Mouse (Mus musculus) olfactory bulb, adult 2 months (tissue): Measurements from ENCODE around the gene Mtln. TPM values are rescaled to one million over a fixed set of nuclear protein-coding genes. Genes with fewer than 3 reads are reported as not detected.

Experiments
- H3K27ac ChIP-seq: fragments of 200-500 bp; 2 replicates; pipeline ENCODE4 v1.5.1; 2012; ENCODE audit warnings: low read depth, low read length; ENCODE audit not compliant: insufficient read depth
- H3K4me1 ChIP-seq: fragments of 200-500 bp; 2 replicates; pipeline ENCODE4 v1.6.1; 2012; ENCODE audit warnings: low read length; ENCODE audit not compliant: control insufficient read depth, insufficient read depth
- H3K4me3 ChIP-seq: fragments of 200-500 bp; 2 replicates; pipeline ENCODE4 v1.5.1; 2012; ENCODE audit warnings: mild to moderate bottlenecking, low read depth, low read length, moderate library complexity; ENCODE audit not compliant: insufficient read depth
- CTCF ChIP-seq: fragments of 200-500 bp; IDR thresholded peaks from 2 replicates; pipeline ENCODE4 v1.5.1; 2012; ENCODE audit warnings: low read depth, mild to moderate bottlenecking, low read length, moderate library complexity; ENCODE audit not compliant: insufficient read depth
- POLR2A ChIP-seq: fragments of 200-500 bp; IDR thresholded peaks from 2 replicates; pipeline ENCODE4 v1.6.1; 2012; ENCODE audit warnings: mild to moderate bottlenecking, low read depth, low read length, moderate library complexity; ENCODE audit not compliant: insufficient read depth
- WGBS: fragments of 180-500 bp; shearing (Covaris S2); methylation state at CpG from one replicate; pipeline ENCODE4 v1.1.7; 2018; 5-methylcytosine and 5-hydroxymethylcytosine counted together
- polyA plus RNA-seq: library from polyadenylated mRNA; stranded (reverse); fragments of >200 nt; gene quantifications from 2 replicates; pipeline ENCODE4 v1.2.4, GENCODE M21; 2012; ENCODE audit warnings: low replicate concordance; ENCODE audit not compliant: missing spikeins, insufficient read depth, insufficient read length

Gene Mtln
- polyA plus RNA-seq, 1 experiment: not detected

- 95% methylated on average over 6 of the region's 6 CpGs for WGBS
- peaks cover 3% of the 10 kb centered on the region; the same call in 1 of the 2 replicates for H3K4me1 ChIP-seq
- H3K27ac ChIP-seq: no peak overlapping the region
- no peak overlapping the region for H3K4me3 ChIP-seq
- TF ChIP-seq CTCF: no peak
- no peak for TF ChIP-seq POLR2A
Observed at GRCm38 (mm10) chr2:127760014-127760413, 32.3 kb downstream of the Mtln start.

GRCm38 (mm10) chr2:127759157-127759880, 33.0 kb downstream of the Mtln start:
- no peak overlapping the region for H3K27ac ChIP-seq
- TF ChIP-seq CTCF: no peak
- no peak for TF ChIP-seq POLR2A
- H3K4me3 ChIP-seq: no peak overlapping the region
- peaks cover 3% of the 10 kb centered on the region; the same call in 1 of the 2 replicates for H3K4me1 ChIP-seq
- WGBS: 91% methylated on average over 5 of the region's 5 CpGs

- Histone ChIP-seq H3K4me3 (no peak overlapping the region), H3K4me1 (peaks cover 3% of the 10 kb centered on the region; the same call in 1 of the 2 replicates), H3K27ac (no peak overlapping the region)
- WGBS: 31% methylated on average over 8 of the region's 8 CpGs
- no peak for TF ChIP-seq POLR2A
- TF ChIP-seq CTCF: no peak
Observed at GRCm38 (mm10) chr2:127757171-127757570, 35.1 kb downstream of the Mtln start.

- 95% methylated on average over 4 of the region's 4 CpGs for WGBS
- TF ChIP-seq CTCF (no peak), POLR2A (no peak)
- H3K4me1 ChIP-seq: peaks cover 3% of the 10 kb centered on the region; the same call in 1 of the 2 replicates
Observed at GRCm38 (mm10) chr2:127754113-127754512, 38.2 kb downstream of the Mtln start.

GRCm38 (mm10) chr2:127751849-127752610, 40.3 kb downstream of the Mtln start:
- Histone ChIP-seq H3K4me1 (peaks cover under 1% of the 10 kb centered on the region; the same call in 1 of the 2 replicates), H3K27ac (no peak overlapping the region), H3K4me3 (no peak overlapping the region)
- TF ChIP-seq POLR2A (no peak), CTCF (no peak)
- 88% methylated on average over 11 of the region's 11 CpGs for WGBS

More at GRCm38 (mm10) chr2:127754113-127754512, 38.2 kb downstream of the Mtln start:
- H3K4me3 ChIP-seq: no peak overlapping the region
- H3K27ac ChIP-seq: no peak overlapping the region

- WGBS: 47% methylated on average over 1 of the region's 1 CpGs
Observed at GRCm38 (mm10) chr2:127749376-127749775, 42.9 kb downstream of the Mtln start.

GRCm38 (mm10) chr2:127748316-127748715, 44.0 kb downstream of the Mtln start:
- H3K27ac ChIP-seq: no peak overlapping the region
- H3K4me1 ChIP-seq: no peaks in the 10 kb centered on the region
- WGBS: 58% methylated on average over 7 of the region's 7 CpGs
- TF ChIP-seq CTCF (no peak), POLR2A (no peak)
- no peak overlapping the region for H3K4me3 ChIP-seq

More at GRCm38 (mm10) chr2:127749376-127749775, 42.9 kb downstream of the Mtln start:
- no peaks in the 10 kb centered on the region for H3K4me1 ChIP-seq
- TF ChIP-seq CTCF: no peak
- no peak for TF ChIP-seq POLR2A
- no peak overlapping the region for H3K27ac ChIP-seq
- no peak overlapping the region for H3K4me3 ChIP-seq

- Histone ChIP-seq H3K4me3 (no peak overlapping the region), H3K4me1 (no peaks in the 10 kb centered on the region), H3K27ac (no peak overlapping the region)
- TF ChIP-seq CTCF: no peak
- TF ChIP-seq POLR2A: no peak
- 87% methylated on average over 3 of the region's 3 CpGs for WGBS
Observed at GRCm38 (mm10) chr2:127742637-127743036, 49.7 kb downstream of the Mtln start.

Other genes starting within 250 kb of the Mtln start
- gene Zfp661, start 205.4 kb downstream of the Mtln start, polyA plus RNA-seq: not detected in 2 replicates
- not detected in 2 replicates for gene Mrps5, start 205.3 kb downstream of the Mtln start, polyA plus RNA-seq
- gene Mal, start 135.8 kb downstream of the Mtln start, polyA plus RNA-seq: not detected in 2 replicates
- gene Mall, start 62.6 kb downstream of the Mtln start, polyA plus RNA-seq: not detected in 2 replicates
- not detected in 2 replicates for gene Nphp1, start 3.6 kb downstream of the Mtln start, polyA plus RNA-seq
- gene Bub1, start 39.4 kb upstream of the Mtln start, polyA plus RNA-seq: not detected in 2 replicates
- gene Acoxl, start 46.4 kb upstream of the Mtln start, polyA plus RNA-seq: not detected in 2 replicates